Mouse (Mus musculus): ENCODE measurements around the gene 4933427D14Rik. TPM values are rescaled to one million over a fixed set of nuclear protein-coding genes. Genes with fewer than 3 reads are reported as not detected.

The 4933427D14Rik gene
- total and polyA plus RNA-seq, 3 experiments: 14.5 to 19.6 TPM; not detected in 1

- Histone ChIP-seq H3K4me1 (ENCODE audit: control insufficient read depth in 1 of 2, insufficient read depth in 2 of 2, low read length in 2 of 2) (no peaks in the 10 kb centered on the region), H3K27me3 (ENCODE audit: control insufficient read depth in 1 of 2, insufficient read depth in 2 of 2, low read length in 2 of 2) (no peaks in the 10 kb centered on the region), H3K36me3 (ENCODE audit: control insufficient read depth in 1 of 2, insufficient read depth in 2 of 2, low read length in 2 of 2) (peaks cover 0 to 14% of the 10 kb centered on the region in 2 experiments; a peak in 3 of 4 replicates), H3K4me3 (ENCODE audit: control insufficient read depth in 1 of 2, insufficient read depth in 1 of 2, low read depth in 2 of 2, low read length in 2 of 2) (no peak overlapping the region), H3K27ac (ENCODE audit: control insufficient read depth, low read depth, low read length) (no peak overlapping the region), H3K79me2 (ENCODE audit: control insufficient read depth, insufficient read depth, low read length, poor library complexity) (no peaks in the 10 kb centered on the region; the same call in 1 of the 2 replicates), H3K9ac (ENCODE audit: control insufficient read depth, low read depth, low read length, poor library complexity, severe bottlenecking) (no peak overlapping the region), H3K9me3 (replicated peaks; ENCODE audit: insufficient read depth, low read length) (no peaks in the 10 kb centered on the region)
- no peak for DNase-seq (ENCODE audit: low read depth, low spot score)
- TF ChIP-seq MAFK (IDR thresholded peaks at IDR 0.05; ENCODE audit: borderline replicate concordance, low read depth, low read length) (no peak), RCOR1 (IDR thresholded peaks at IDR 0.05; ENCODE audit: low read depth, low read length) (no peak), ETS1 (IDR thresholded peaks at IDR 0.05; ENCODE audit: low read depth, low read length) (no peak), ZNF384 (IDR thresholded peaks at IDR 0.05; ENCODE audit: low read depth, low read length) (no peak), NELFE (IDR thresholded peaks at IDR 0.05; ENCODE audit: low read depth, low read length) (no peak), ZC3H11A (IDR thresholded peaks at IDR 0.05; ENCODE audit: low read depth, low read length) (no peak), CTCF (IDR thresholded peaks at IDR 0.05 in 2 of 3, conservative IDR thresholded peaks at IDR 0.05 in 1 of 3; ENCODE audit: control insufficient read depth in 1 of 3, insufficient read depth in 1 of 3, low read depth in 2 of 3, low read length in 3 of 3, poor library complexity in 1 of 3, severe bottlenecking in 1 of 3) (no peak), POLR2AphosphoS2 (IDR thresholded peaks at IDR 0.05; ENCODE audit: low read length) (no peak), CHD2 (IDR thresholded peaks at IDR 0.05; ENCODE audit: low read length) (no peak)
Observed at GRCm38 (mm10) chr11:72194259-72194658, 13.0 kb downstream of the 4933427D14Rik start.

GRCm38 (mm10) chr11:72190857-72191256 is 16.4 kb downstream of the 4933427D14Rik start:
- Histone ChIP-seq H3K4me3 (ENCODE audit: control insufficient read depth in 1 of 2, insufficient read depth in 1 of 2, low read depth in 2 of 2, low read length in 2 of 2) (no peak overlapping the region), H3K9me3 (replicated peaks; ENCODE audit: insufficient read depth, low read length) (no peaks in the 10 kb centered on the region), H3K27me3 (ENCODE audit: control insufficient read depth in 1 of 2, insufficient read depth in 2 of 2, low read length in 2 of 2) (no peaks in the 10 kb centered on the region), H3K79me2 (ENCODE audit: control insufficient read depth, insufficient read depth, low read length, poor library complexity) (no peaks in the 10 kb centered on the region; the same call in 1 of the 2 replicates), H3K9ac (ENCODE audit: control insufficient read depth, low read depth, low read length, poor library complexity, severe bottlenecking) (no peak overlapping the region), H3K4me1 (ENCODE audit: control insufficient read depth in 1 of 2, insufficient read depth in 2 of 2, low read length in 2 of 2) (no peaks in the 10 kb centered on the region), H3K36me3 (ENCODE audit: control insufficient read depth in 1 of 2, insufficient read depth in 2 of 2, low read length in 2 of 2) (peaks cover 0 to 28% of the 10 kb centered on the region in 2 experiments; a peak in 3 of 4 replicates), H3K27ac (ENCODE audit: control insufficient read depth, low read depth, low read length) (no peak overlapping the region)
- TF ChIP-seq E2F4 (IDR thresholded peaks at IDR 0.05; ENCODE audit: borderline replicate concordance, low read depth, low read length) (no peak), ZKSCAN1 (IDR thresholded peaks at IDR 0.05; ENCODE audit: low read depth, low read length) (no peak), RAD21 (IDR thresholded peaks at IDR 0.05; ENCODE audit: low read depth, low read length) (no peak), NRF1 (IDR thresholded peaks at IDR 0.05; ENCODE audit: insufficient read depth, low read depth, low read length, poor library complexity, severe bottlenecking) (no peak), TBP (IDR thresholded peaks at IDR 0.05; ENCODE audit: low read depth, low read length) (no peak), MYC (IDR thresholded peaks at IDR 0.05; ENCODE audit: low read depth, low read length) (no peak), TCF12 (IDR thresholded peaks at IDR 0.05; ENCODE audit: low read depth, low read length) (no peak), POLR2A (IDR thresholded peaks at IDR 0.05; ENCODE audit: control insufficient read depth in 1 of 2, insufficient read depth in 1 of 2, low read depth in 1 of 2, low read length in 2 of 2, poor library complexity in 1 of 2) (no peak), POLR2AphosphoS5 (IDR thresholded peaks at IDR 0.05; ENCODE audit: borderline replicate concordance, low read depth, low read length) (no peak), ELF1 (IDR thresholded peaks at IDR 0.05; ENCODE audit: low read depth, low read length) (no peak), MXI1 (IDR thresholded peaks at IDR 0.05; ENCODE audit: low read depth, low read length) (no peak)
- DNase-seq (ENCODE audit: low read depth, low spot score): no peak

Measured in MEL (cell line).